Mouse (Mus musculus): ENCODE measurements at regions not wholly inside any gene's neighbourhood (a gene's known extent, or its start where the extent isn't known, plus 50 kb on each side); places are given as distances from the start of the nearest gene placed in this dataset.

- DNase-seq: no peak
- intact Hi-C loops (cut with DNase I; ENCODE audit: low total_unique reads): no loop called here
These were observed 631.6 kb upstream of the Sema6d start for GRCm38 (mm10) chr2:123458034-123458677.

GRCm38 (mm10) chr2:123473840-123474239, 615.9 kb upstream of the Sema6d start:
- intact Hi-C loops (cut with DNase I; ENCODE audit: low total_unique reads): no loop called here
- DNase-seq: no peak

DNA sequence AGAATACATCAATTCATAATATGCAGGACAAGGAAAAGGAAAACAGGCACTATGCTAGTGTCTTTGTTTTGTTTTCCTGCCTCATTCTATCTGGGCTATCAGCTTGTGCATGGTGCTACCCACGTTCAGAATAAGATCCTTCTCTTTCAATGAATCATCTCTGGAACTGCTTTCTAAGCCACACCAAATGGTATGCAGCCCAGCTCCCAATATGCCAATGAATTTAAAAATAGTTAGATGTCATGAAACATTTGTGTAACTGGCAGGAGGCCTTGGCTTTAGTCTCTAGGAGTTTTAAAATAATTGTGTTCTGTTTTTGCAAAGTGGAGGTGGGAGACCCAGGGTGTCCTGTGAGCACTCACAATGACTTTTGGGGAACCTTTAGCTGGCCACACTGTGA, 603.1 kb upstream of the Sema6d start:
- no peak for DNase-seq
- intact Hi-C loops (cut with DNase I; ENCODE audit: low total_unique reads): no loop called here

DNA sequence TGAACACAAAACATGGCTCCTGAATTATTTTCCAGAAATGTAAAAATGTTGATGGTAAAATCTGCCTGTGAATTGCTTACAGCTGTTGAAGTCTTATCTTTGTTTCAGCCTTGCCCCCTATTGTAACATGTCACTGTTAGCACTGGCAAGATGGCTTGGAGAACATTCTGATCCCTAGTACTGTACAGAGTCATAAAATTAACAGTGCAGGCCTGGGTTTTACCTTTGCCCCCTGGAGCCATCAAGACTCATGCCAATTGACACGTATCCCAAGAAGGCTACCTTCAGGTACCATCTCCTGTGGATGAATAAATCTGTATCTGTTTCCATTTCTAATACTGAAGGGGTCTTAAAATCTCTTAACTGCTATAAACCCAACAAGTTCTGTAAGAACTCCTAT, 583.6 kb upstream of the Sema6d start:
- intact Hi-C loops (cut with DNase I; ENCODE audit: low total_unique reads): no loop called here
- DNase-seq: no peak

DNA sequence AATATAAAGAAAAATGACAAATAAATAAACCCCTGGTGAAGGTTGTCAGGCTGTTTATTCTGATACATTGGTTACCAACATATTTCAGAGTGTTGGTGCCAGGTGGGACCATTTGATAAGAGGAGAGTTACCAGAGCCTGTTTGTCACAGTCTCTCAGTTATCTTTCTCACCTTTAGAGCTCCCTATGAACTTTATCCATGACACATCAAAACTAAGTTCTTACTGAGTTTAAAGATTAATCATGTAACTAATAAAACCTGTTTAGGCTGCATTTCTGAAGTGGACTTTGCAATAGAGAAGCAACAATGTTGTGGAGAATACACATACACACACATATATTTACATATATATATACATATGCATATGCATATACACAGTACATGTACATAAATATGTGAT, 582.7 kb upstream of the Sema6d start:
- intact Hi-C loops (cut with DNase I; ENCODE audit: low total_unique reads): no loop called here

DNA sequence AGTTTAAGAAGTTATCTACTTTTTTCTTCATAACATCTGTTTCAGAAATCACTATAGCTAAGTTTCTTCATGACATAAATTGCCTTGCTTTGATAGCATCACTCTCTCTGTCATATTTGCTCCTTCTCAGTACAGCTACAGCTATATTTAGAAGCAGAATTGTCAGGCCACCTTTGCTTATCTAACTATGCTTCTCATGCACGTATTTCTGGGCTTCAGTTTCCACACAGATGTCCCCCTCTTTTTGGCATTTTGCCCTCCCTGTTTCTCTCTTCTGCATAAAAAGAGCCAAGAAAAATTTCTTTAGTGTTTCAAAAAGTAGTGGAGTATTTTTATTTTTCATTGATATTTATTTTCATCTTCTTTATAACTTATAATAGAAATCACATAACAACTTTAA, 560.9 kb upstream of the Sema6d start:
- intact Hi-C loops (cut with DNase I; ENCODE audit: low total_unique reads): no loop called here
- DNase-seq: no peak

More for the DNA sequence above, 582.7 kb upstream of the Sema6d start:
- no peak for DNase-seq

GRCm38 (mm10) chr2:123532946-123533791, 556.6 kb upstream of the Sema6d start:
- no peak for DNase-seq
- intact Hi-C loops (cut with DNase I; ENCODE audit: low total_unique reads): no loop called here

GRCm38 (mm10) chr2:123551249-123551850, 538.4 kb upstream of the Sema6d start:
- no peak for DNase-seq
- intact Hi-C loops (cut with DNase I; ENCODE audit: low total_unique reads): no loop called here

DNA sequence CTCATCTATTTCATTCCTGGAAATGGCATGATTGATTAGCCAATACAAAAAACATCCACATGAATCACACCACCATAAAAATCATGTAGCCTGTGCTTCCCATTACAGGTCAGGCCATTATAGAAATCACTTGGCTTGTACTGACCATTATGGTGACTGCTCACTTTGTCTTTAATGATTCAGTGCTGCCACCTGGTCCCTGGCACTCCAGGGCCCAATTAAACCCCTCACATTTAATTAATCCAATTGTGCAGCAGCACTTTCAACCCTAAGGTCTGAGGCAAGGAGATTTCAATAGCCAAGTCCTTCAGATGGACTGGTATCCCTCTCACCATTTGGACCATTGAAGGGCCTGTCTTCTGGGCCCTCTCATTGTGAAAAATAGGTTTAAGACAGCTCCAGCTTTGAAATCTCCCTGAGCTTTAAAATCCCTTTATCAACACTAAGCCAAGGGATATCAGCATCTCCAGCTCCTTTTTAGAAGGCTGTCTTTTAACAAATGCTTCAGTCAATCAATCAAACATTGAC, 531.6 kb upstream of the Sema6d start:
- no peak for DNase-seq
- intact Hi-C loops (cut with DNase I; ENCODE audit: low total_unique reads): no loop called here
